Mouse (Mus musculus) urinary bladder, postnatal 14 days (tissue): ENCODE measurements around the gene Elp6.
"Not testable (repeated sequence)": the region's sequence is repeated elsewhere in the genome, so short reads cannot be mapped to it uniquely, and the experiment has no call there.

Experiments
- DNase-seq: peaks from one replicate; pipeline ENCODE4 v3.0.0; 2021; ENCODE audit warnings: low spot score

The Elp6 gene

GRCm38 (mm10) chr9:110316503-110316902 lies 11.5 kb downstream of the Elp6 start:
- no peak for DNase-seq

GRCm38 (mm10) chr9:110320769-110321168 lies 15.8 kb downstream of the Elp6 start:
- DNase-seq: no peak

DNA sequence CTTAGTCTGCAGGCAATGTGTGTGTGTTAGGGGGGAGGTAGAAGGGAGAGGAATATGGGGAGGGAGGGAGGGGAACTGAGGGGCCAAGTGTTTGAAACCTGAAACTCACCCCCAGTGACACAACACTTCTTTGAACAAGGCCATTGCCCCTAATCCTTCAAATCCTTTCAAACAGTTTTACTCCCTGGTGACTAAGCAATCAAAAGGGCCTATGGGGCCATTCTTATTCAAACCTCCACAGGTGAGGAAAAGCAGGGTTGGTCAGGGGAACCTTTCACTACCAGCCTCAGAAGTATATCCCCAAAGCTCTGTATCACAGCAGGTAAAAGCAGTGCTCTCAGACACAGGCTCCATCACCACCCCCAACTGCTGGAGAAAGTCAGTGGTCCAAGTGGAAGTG lies 18.0 kb downstream of the Elp6 start:
- no peak for DNase-seq

GRCm38 (mm10) chr9:110324181-110324580 lies 19.2 kb downstream of the Elp6 start:
- DNase-seq: no peak

DNA sequence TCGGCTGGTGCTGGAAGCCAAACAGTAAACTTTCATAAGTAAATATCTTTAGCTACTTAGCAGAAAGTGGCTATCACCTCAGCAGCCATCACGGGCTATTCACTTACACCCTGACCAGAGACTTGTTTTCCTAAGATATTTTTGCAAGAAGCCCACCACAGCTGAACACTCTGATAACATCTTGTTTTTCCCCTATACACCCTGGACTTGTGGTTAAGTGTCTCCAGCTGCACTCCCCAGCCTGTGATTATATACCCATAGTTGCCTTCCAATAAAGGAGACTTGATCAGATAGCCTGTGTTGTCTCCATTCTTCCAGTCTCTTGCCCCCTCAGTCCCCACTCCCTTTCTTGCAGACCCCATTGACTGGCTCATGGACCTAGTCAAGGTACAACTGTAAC lies 23.2 kb downstream of the Elp6 start:
- DNase-seq: no peak

GRCm38 (mm10) chr9:110328946-110329630 lies 24.1 kb downstream of the Elp6 start:
- no peak for DNase-seq

GRCm38 (mm10) chr9:110329655-110330054 lies 24.7 kb downstream of the Elp6 start:
- DNase-seq: no peak

DNA sequence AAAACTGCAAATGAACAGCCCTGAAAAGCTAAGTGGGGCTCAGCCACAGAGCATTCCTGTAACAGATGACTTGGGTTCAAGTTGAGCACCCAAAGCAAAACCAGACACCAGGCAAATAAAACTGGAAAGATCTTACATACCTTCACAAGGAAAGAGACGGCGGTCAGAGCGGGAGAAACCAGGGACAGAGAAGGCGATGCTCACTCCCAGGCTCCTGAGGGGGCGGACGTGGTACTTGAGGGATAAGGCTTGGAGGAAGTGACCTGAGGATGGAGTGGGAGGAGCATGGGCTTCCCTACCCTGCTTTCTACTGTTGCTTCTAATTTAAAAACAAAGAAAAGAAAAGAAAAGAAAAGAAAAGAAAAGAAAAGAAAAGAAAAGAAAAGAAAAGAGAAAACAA lies 25.4 kb downstream of the Elp6 start:
- no peak for DNase-seq

GRCm38 (mm10) chr9:110330913-110331312 lies 25.9 kb downstream of the Elp6 start:
- not testable (repeated sequence) for DNase-seq

DNA sequence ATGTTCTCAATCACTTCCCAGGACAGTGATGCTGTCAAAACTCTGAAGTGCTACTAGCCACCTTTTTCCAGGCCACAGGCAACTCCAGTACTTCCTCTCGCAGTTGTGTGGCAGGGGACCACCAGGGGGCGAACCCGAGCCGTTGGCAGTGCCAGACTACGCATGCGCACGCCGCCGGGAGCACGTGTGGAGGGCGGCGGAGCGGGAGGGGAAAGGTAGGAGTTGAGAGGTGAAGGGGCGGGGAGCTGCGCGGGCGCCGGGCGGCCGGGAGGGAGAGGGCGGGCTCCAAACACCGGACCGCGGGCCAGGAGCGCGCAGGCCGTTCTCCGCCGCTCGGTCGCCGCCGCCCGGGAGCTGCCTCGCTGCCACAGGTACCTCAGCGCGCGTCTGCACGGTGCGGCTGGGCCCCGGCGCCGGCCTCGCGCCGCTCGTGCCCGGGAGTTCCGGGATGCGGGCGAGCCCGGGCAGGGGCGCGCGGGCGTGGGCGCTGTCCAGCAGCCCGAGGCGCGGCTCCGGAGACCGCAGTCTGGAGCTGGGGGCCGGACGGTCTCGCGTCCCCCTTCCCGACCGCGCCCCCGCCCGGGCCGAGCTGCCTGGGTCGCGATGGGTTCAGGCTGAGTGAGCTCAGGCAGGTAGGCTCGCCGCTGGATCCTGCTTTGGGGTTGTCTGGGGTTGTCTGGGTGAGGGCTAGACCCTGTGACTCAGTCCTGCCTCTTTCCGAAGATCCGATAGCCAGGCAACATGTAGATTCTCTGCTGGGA lies 28.3 kb downstream of the Elp6 start, which contains the start of gene Scap:
Gene Scap, plus strand, starts transcription at position 154 of the 761 bp plus-strand sequence.
- DNase-seq: peak; percentile 96

- no peak for DNase-seq
Measured at GRCm38 (mm10) chr9:110333896-110334259, 28.9 kb downstream of the Elp6 start.

DNA sequence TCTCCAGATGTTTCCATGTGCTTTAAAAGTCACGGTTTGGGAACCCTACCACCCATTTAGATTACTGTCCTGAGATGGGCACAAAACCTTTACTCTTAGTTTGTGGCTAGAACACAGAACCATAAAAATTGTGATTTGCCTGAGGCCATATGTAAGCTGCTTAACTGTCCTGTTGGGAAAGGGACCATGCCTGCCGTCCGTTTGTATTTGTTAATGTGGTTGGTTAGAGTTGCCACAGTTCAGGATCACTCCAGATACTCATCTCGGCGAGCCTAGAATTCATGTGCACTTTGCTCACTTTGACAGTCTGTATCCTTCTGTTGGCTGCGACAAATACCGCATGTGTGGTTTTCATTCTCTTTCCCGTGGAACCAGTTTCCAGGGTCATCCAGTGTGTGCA lies 29.9 kb downstream of the Elp6 start:
- no peak for DNase-seq

- DNase-seq: no peak
Measured at GRCm38 (mm10) chr9:110340037-110340750, 35.2 kb downstream of the Elp6 start.

DNA sequence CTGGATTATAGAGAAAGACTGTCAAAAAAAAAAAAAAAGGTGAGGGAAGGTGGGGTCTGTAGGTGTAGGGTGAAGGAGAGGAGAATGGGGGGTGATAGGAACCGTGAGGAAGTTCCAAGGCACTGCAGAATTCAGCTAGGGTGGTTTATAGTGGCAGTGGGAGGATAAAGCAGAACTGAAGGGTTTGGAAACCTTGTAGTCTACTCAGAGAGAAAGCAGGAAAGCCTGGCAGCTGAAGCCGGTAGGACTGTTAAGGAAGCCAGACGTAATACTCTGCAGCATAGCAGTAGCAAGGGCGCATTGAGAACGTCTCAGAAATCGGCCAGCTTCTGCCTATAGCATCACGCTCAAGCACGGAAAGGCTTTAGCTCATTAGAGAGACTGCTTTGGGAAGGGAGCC lies 37.0 kb downstream of the Elp6 start:
- DNase-seq: no peak

DNA sequence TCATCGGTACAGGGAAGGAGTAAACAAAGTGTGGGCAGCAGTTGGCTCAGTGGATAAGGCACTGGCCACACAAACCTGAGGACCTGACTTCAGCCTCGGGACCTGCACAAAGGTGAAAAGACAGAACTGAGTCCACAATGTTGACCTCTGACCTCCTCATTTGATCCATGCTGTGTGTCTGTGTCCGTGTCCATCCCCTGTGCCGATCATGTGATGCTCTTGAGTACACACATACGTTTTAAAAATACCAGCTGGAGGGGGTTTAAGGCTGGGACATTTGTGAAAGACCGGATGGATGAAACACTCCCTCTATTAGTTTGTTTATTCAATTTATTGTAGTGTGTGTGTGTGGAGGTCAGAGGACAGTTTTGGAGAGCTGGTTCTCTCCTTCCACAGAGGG lies 38.8 kb downstream of the Elp6 start:
- no peak for DNase-seq

DNA sequence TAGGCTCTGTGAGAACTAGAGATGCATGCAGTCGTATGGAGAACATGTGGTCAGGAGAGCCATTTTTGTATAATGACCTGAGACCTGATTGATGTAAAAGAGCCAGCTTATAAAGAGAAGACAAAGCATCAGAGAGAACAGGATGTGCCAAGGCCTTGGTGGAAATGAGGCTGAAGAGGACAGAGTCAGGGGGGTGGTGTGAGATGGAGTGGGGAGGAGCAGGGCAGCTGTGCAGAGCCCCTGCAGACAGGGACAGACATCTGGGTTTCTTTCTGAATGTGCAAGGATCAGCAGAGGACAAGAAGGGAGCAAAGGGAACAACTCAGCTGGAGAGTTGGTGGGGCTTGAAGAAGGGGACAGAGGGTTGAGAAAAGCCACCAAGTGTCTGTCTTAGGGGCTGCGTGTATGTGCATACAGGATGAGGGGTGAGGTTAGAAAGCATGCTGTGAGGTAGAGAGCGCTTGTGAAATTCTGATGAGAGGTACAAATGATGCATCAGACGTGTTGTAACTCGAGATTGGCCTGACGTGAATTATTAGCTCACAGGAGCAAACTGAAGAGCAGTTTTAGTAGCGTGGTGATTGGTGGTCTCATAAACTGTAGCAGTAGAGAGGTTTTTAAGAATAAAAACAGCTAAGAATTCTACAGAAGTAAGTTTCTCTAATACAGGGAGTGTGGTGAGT lies 40.2 kb downstream of the Elp6 start:
- DNase-seq: no peak

GRCm38 (mm10) chr9:110348899-110349298 lies 43.9 kb downstream of the Elp6 start:
- DNase-seq: no peak

- DNase-seq: no peak
Measured at GRCm38 (mm10) chr9:110350188-110350587, 45.2 kb downstream of the Elp6 start.

DNA sequence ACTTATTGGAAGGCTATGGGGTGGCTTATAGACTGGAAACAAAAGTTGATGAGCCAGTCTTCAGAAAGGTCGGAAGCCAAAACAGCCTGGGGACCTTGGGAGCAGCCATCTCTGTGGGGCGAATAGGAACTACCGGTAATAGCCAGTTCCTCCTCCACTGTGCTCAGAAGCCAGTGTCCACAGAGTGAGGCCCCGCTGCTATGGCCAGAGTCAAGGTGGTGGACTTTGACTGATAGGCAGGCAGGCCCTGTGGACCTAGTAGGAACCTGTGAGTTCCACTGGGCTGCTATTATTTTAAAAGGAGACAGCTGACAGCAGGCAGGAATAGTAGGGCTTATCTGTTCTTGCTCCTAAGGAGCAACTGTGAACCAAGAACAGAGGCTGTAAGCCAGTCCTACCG lies 45.6 kb downstream of the Elp6 start:
- DNase-seq: no peak

DNA sequence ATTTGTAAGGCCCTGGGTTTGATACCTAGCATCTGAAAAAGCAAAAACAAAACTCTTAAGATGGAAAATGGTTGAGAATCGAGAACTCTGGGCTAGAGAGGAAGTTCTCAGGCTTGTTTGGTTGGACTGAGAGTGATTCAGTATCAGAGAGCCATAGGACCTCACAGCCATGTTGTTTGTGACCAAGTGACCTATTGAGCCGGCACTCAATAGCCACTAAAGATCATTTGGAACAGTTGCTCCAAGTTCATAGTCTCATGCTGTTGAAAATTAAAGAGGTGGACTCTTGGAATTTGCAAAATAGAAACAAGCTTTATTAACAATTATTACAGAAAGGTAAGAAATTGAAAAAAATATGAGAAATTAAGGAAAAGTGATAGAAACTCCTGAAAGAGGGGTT lies 46.4 kb downstream of the Elp6 start:
- DNase-seq: no peak

DNA sequence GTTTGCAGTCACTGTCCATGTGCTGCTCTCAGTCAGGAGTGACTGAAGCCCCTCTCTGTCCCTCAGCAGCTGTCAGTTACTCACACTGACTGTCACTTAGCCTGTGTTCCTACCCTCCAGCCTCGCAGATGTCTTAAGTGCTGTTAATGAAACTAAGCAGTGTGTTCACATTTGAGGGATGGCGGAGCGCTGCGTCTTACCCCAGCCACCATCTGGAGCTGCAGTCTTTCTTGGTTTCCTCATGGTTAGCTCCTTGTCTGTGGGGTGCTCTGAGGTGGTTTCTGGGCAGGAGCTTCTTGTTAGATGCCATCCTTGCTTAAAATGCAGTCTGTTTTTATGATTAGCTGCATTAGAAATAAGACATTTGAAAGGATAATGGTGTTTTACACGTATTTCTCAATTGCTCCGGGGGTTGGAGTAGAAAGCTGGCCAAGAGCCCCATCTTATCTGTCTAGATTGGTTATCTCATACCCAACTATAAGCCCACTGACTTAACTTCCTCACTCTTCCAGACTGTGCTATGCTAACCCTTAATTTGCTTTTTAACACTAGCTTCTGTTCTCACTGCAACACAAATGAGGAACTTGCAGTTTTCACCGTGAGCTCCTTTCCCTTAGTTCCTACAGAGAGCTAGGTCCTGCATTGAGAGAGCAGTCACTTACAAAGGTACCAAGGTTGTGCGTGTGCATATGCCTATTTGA lies 47.1 kb downstream of the Elp6 start:
- no peak for DNase-seq

- DNase-seq: no peak
Measured at GRCm38 (mm10) chr9:110358341-110358740, 53.4 kb downstream of the Elp6 start.
